Mouse (Mus musculus) liver, embryonic 11.5 days (tissue): ENCODE measurements around the gene Cacna1g. TPM values are rescaled to one million over a fixed set of nuclear protein-coding genes. Genes with fewer than 3 reads are reported as not detected.
"Not testable (repeated sequence)": the region's sequence is repeated elsewhere in the genome, so short reads cannot be mapped to it uniquely, and the experiment has no call there.

Experiments
- ATAC-seq: fragments of 200-750 bp; cut with Nextera tagmentation; replicated peaks from 2 replicates; pipeline ENCODE4 v1.8.0; 2017; ENCODE audit warnings: moderate number of reproducible peaks, mild to moderate bottlenecking, moderate TSS enrichment, moderate library complexity; ENCODE audit not compliant: low FRiP score
- DNase-seq: peaks from one replicate; pipeline ENCODE4 v3.0.0-alpha.2; 2017; ENCODE audit warnings: low spot score
- H3K27ac ChIP-seq: fragments of 300-500 bp; sonication (generic); 2 replicates; pipeline ENCODE4 v1.5.1; 2014; ENCODE audit warnings: mild to moderate bottlenecking, low read depth, low read length, control low read depth
- H3K27me3 ChIP-seq: fragments of 300-500 bp; sonication (generic); replicated peaks from 2 replicates; pipeline ENCODE4 v1.6.1; 2014; ENCODE audit warnings: low read length, mixed read lengths; ENCODE audit not compliant: control insufficient read depth, insufficient read depth
- H3K36me3 ChIP-seq: fragments of 300-500 bp; sonication (generic); 2 replicates; pipeline ENCODE4 v1.6.1; 2014; ENCODE audit warnings: mild to moderate bottlenecking, low read length, moderate library complexity, mixed read lengths; ENCODE audit not compliant: control insufficient read depth, insufficient read depth
- H3K4me1 ChIP-seq: fragments of 300-500 bp; sonication (generic); replicated peaks from 2 replicates; pipeline ENCODE4 v1.6.1; 2014; ENCODE audit warnings: low read length, mixed read lengths; ENCODE audit not compliant: control insufficient read depth, insufficient read depth
- H3K4me2 ChIP-seq: fragments of 300-500 bp; sonication (generic); 2 replicates; pipeline ENCODE4 v1.6.1; 2014; ENCODE audit warnings: mild to moderate bottlenecking, control low read depth, moderate library complexity
- H3K4me3 ChIP-seq: fragments of 300-500 bp; sonication (generic); 2 replicates; pipeline ENCODE4 v1.5.1; 2014; ENCODE audit warnings: low read depth, low read length, control low read depth
- H3K9ac ChIP-seq: fragments of 300-500 bp; sonication (generic); 2 replicates; pipeline ENCODE4 v1.6.1; 2014; ENCODE audit warnings: low read depth, low read length, control low read depth
- H3K9me3 ChIP-seq: fragments of 300-500 bp; sonication (generic); 2 replicates; pipeline ENCODE4 v1.6.1; 2016; ENCODE audit warnings: low read length, inconsistent platforms, mixed read lengths; ENCODE audit not compliant: control insufficient read depth
- WGBS: fragments of 180-500 bp; shearing (Covaris S2); extraction: QIAGEN DNeasy Blood & Tissue Kit; methylation state at CpG from one replicate; pipeline ENCODE4 v1.1.7; 2014; 5-methylcytosine and 5-hydroxymethylcytosine counted together
- polyA plus RNA-seq: library from polyadenylated mRNA; unstranded; fragments of >200 nt; fragmentation: Nextera tagmentation; extraction: Ambion mirVana; gene quantifications from 2 replicates; pipeline ENCODE4 v1.2.1, GENCODE M21; 2014

The Cacna1g gene
- polyA plus RNA-seq, 1 experiment from 2014 or later, result 2.7 TPM

DNA sequence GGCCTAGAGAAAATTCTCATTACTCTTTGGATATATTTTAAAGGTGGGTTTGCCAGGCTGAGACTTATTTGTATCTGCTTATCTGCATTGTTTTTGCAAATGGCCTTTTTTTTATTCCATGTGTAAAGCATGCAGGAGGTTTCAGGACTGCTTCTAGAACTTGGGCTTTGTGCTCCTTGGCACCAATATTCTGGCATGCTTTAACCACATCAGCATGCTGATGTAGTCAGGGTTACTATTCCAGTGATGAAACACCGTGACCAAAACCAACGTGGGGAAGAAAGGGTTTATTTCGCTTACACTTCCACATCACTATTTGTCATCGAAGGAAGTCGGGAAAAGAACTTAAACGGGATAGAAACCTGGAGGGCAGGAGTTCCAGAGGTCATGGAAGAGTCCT is 73.0 kb downstream of the Cacna1g start:
- Histone ChIP-seq H3K27ac (no peak overlapping the region), H3K27me3 (no peaks in the 10 kb centered on the region; the same call in none of the 2 replicates), H3K9me3 (no peaks in the 10 kb centered on the region), H3K9ac (no peak overlapping the region), H3K36me3 (no peaks in the 10 kb centered on the region), H3K4me2 (no peak overlapping the region), H3K4me3 (no peak overlapping the region), H3K4me1 (no peaks in the 10 kb centered on the region)
- DNase-seq, result no peak
- ATAC-seq, result no peak
- WGBS, result 72% methylated on average over 6 of the region's 6 CpGs

DNA sequence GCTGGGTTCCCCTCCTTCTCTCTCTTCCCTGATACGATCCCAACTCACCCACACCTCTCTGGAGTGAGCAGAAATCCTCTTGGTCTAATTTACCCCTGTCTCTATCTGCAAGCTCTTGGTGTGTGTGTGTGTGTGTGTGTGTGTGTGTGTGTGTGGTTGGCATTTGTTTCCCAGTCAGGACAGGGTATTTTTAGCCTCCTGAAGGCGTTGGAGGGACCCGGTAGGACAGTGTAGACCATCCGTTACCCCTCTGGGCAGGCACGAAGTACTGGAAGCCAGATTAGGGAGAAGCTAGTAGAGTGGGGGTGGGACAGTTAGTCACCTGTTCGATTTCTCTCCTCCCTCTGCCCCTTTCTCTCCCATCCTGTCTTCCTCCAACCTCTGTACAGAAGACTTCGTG is 79.9 kb downstream of the Cacna1g start:
- H3K27ac ChIP-seq, result no peak overlapping the region
- DNase-seq (no peak), ATAC-seq (no peak)
- H3K27me3 ChIP-seq, result peaks cover 20% of the 10 kb centered on the region
- no peaks in the 10 kb centered on the region for H3K4me1 ChIP-seq
- WGBS, result 77% methylated on average over 7 of the region's 7 CpGs
- H3K9ac ChIP-seq, result no peak overlapping the region
- no peaks in the 10 kb centered on the region for H3K9me3 ChIP-seq
- no peak overlapping the region for H3K4me2 ChIP-seq
- H3K4me3 ChIP-seq, result no peak overlapping the region
- H3K36me3 ChIP-seq, result no peaks in the 10 kb centered on the region

GRCm38 (mm10) chr11:94393490-94393889 is 80.5 kb downstream of the Cacna1g start:
- H3K4me2 ChIP-seq, H3K36me3 ChIP-seq, H3K9me3 ChIP-seq, DNase-seq, ATAC-seq, H3K9ac ChIP-seq, H3K4me3 ChIP-seq, H3K27ac ChIP-seq, H3K4me1 ChIP-seq: not testable (repeated sequence)
- 78% methylated on average over 4 of the region's 4 CpGs for WGBS
- peaks cover 20% of the 10 kb centered on the region for H3K27me3 ChIP-seq

- peak within 1 kb of the TSS; percentile 29 for H3K4me3 ChIP-seq
- H3K9me3 ChIP-seq, result no peaks in the 10 kb centered on the region
- H3K9ac ChIP-seq, result no peak within 1 kb of the TSS; the same call in 1 of the 2 replicates
- H3K27ac ChIP-seq, result no peak within 1 kb of the TSS; the same call in 1 of the 2 replicates
- 0 out of 2 replicates have a peak, but pooled peaks have one; percentile 15 for ATAC-seq
- H3K27me3 ChIP-seq, result peaks cover 20% of the 10 kb centered on the region
- H3K4me2 ChIP-seq, result peak within 1 kb of the TSS; percentile 57
- H3K4me1 ChIP-seq, result no peaks in the 10 kb centered on the region
- H3K36me3 ChIP-seq, result no peaks in the 10 kb centered on the region
- no peak for DNase-seq
- WGBS, result 5% methylated on average over 20 of the region's 20 CpGs
Observed at GRCm38 (mm10) chr11:94392672-94393109, 81.3 kb downstream of the Cacna1g start, which contains the start of gene Abcc3. Gene Abcc3 (minus strand): TSS chr11:94392997.

GRCm38 (mm10) chr11:94391661-94392060 is 82.3 kb downstream of the Cacna1g start:
- Histone ChIP-seq H3K4me1 (peaks cover 3% of the 10 kb centered on the region; the same call in 1 of the 2 replicates), H3K9me3 (no peaks in the 10 kb centered on the region), H3K9ac (no peak overlapping the region), H3K4me2 (no peak overlapping the region), H3K4me3 (no peak overlapping the region), H3K36me3 (no peaks in the 10 kb centered on the region), H3K27me3 (peaks cover 20% of the 10 kb centered on the region), H3K27ac (no peak overlapping the region)
- ATAC-seq (no peak), DNase-seq (no peak)
- 83% methylated on average over 10 of the region's 10 CpGs for WGBS

- no peaks in the 10 kb centered on the region for H3K36me3 ChIP-seq
- 76% methylated on average over 6 of the region's 6 CpGs for whole genome bisulfite sequencing
- H3K27me3 ChIP-seq, result peaks cover 20% of the 10 kb centered on the region
- ATAC-seq (no peak), DNase-seq (no peak)
- no peak overlapping the region for H3K9ac ChIP-seq
- H3K4me2 ChIP-seq, result no peak overlapping the region
- H3K27ac ChIP-seq, result no peak overlapping the region
- no peaks in the 10 kb centered on the region for H3K9me3 ChIP-seq
- H3K4me3 ChIP-seq, result no peak overlapping the region
- peaks cover 4% of the 10 kb centered on the region; the same call in 1 of the 2 replicates for H3K4me1 ChIP-seq
Observed at GRCm38 (mm10) chr11:94390825-94391224, 83.2 kb downstream of the Cacna1g start.

- Histone ChIP-seq H3K9me3 (no peaks in the 10 kb centered on the region), H3K27me3 (peaks cover 20% of the 10 kb centered on the region), H3K4me1 (peaks cover 6% of the 10 kb centered on the region; the same call in 1 of the 2 replicates), H3K9ac (no peak overlapping the region), H3K4me3 (no peak overlapping the region), H3K27ac (no peak overlapping the region), H3K4me2 (no peak overlapping the region), H3K36me3 (no peaks in the 10 kb centered on the region)
- no peak for DNase-seq
- WGBS, result 66% methylated on average over 6 of the region's 6 CpGs
- no peak for ATAC-seq
Observed at GRCm38 (mm10) chr11:94389724-94390396, 84.1 kb downstream of the Cacna1g start.

DNA sequence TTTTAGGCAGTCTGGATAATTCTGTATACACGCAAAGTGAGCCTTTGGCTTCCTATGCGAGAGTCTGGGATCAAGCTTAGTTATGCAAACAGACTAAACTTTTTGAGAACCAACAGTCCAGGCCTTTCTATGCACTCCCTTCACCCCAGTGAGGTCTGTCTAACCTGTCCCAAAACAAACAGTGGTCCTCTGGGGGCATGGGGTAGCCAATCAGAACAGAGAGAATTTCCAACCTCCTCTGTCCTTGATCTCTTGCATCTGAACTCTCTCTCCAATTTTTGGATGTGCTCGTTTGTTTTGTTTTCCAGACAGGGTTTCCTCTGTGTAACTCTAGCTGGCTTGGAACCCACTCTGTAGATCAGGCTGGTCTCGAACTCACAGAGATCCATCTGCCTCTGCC is 85.0 kb downstream of the Cacna1g start:
- 71% methylated on average over 4 of the region's 4 CpGs for WGBS
- Histone ChIP-seq H3K9me3 (no peaks in the 10 kb centered on the region), H3K27ac (no peak overlapping the region), H3K4me2 (no peak overlapping the region), H3K4me1 (peaks cover 6% of the 10 kb centered on the region; the same call in 1 of the 2 replicates), H3K27me3 (peaks cover 18% of the 10 kb centered on the region), H3K4me3 (no peak overlapping the region), H3K9ac (no peak overlapping the region), H3K36me3 (no peaks in the 10 kb centered on the region)
- no peak for DNase-seq
- no peak for ATAC-seq

GRCm38 (mm10) chr11:94387756-94388155 is 86.2 kb downstream of the Cacna1g start:
- WGBS, result 57% methylated on average over 4 of the region's 4 CpGs
- DNase-seq, result no peak

More at GRCm38 (mm10) chr11:94387756-94388155, 86.2 kb downstream of the Cacna1g start:
- Histone ChIP-seq H3K27me3 (peaks cover 14% of the 10 kb centered on the region), H3K36me3 (no peaks in the 10 kb centered on the region), H3K4me1 (peaks cover 6% of the 10 kb centered on the region; the same call in 1 of the 2 replicates), H3K9me3 (no peaks in the 10 kb centered on the region), H3K4me3 (no peak overlapping the region), H3K9ac (no peak overlapping the region), H3K27ac (no peak overlapping the region), H3K4me2 (no peak overlapping the region)
- no peak for ATAC-seq
